Mouse (Mus musculus): ENCODE data around the gene Kcnn3. TPM values are rescaled to one million over a fixed set of nuclear protein-coding genes. Genes with fewer than 3 reads are reported as not detected.
A peak's percentile ranks its signal among the peaks of the same experiment; 100 is the strongest.

Kcnn3 gene
- polyA plus RNA-seq, 2 experiments: 0.03 TPM; not detected in 1

- Histone ChIP-seq H3K9me3 (ENCODE audit: control insufficient read depth, low read length) (no peaks in the 10 kb centered on the region), H3K4me3 (ENCODE audit: insufficient read depth in 1 of 2, low read depth in 2 of 2, low read length in 2 of 2) (no peak overlapping the region), H3K36me3 (replicated peaks; ENCODE audit: control insufficient read depth, insufficient read depth, low read depth) (no peaks in the 10 kb centered on the region), H3K9ac (replicated peaks) (no peak overlapping the region), H3K4me2 (ENCODE audit: low read depth) (peak overlapping the region; percentile 43), H3K4me1 (replicated peaks; ENCODE audit: control insufficient read depth in 2 of 2, insufficient read depth in 2 of 2, low read length in 1 of 2) (peaks cover 28 to 40% of the 10 kb centered on the region in 2 experiments), H3K27me3 (ENCODE audit: control insufficient read depth, insufficient read depth, low read length) (no peaks in the 10 kb centered on the region), H3K27ac (peak overlapping the region; percentile 24)
- DNase-seq (ENCODE audit: low read depth in 3 of 3, low spot score in 3 of 3) (no peak), ATAC-seq (ENCODE audit: insufficient read depth) (peak; percentile 86)
- WGBS (ENCODE audit: insufficient replicate concordance): 8% methylated on average over 7 of the region's 7 CpGs
- TF ChIP-seq CTCF (IDR thresholded peaks at IDR 0.05; ENCODE audit: low read depth): no peak
- TF ChIP-seq EP300 (IDR thresholded peaks at IDR 0.05; ENCODE audit: low read depth): peak; percentile 59
These were observed 49.9 kb downstream of the Kcnn3 start for GRCm38 (mm10) chr3:89569707-89570324.

DNA sequence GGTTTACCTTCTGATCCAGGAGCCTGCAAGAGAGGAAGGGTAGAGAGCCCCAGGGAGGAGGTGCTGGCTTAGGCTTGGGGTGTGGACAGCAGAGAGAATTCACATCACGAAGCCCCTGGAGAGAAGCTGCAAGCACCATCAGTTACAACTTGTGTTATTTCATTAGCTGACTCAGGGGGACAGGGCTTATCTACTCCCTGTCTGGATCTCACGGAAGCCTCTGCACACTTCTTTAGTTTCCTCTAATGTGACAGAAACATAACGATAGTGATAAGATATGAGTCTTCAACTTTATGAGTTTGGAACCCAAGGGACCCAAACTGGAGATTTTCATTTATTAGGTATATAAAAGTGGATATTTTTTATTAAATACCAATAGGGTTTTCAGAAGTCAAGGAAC lies 50.4 kb downstream of the Kcnn3 start:
- TF ChIP-seq CTCF (IDR thresholded peaks at IDR 0.05; ENCODE audit: low read depth): no peak
- peak; percentile 6; the same call in 1 of the 2 replicates for TF ChIP-seq EP300 (IDR thresholded peaks at IDR 0.05; ENCODE audit: low read depth)
- Histone ChIP-seq H3K36me3 (replicated peaks; ENCODE audit: control insufficient read depth, insufficient read depth, low read depth) (no peaks in the 10 kb centered on the region), H3K9me3 (ENCODE audit: control insufficient read depth, low read length) (no peaks in the 10 kb centered on the region), H3K9ac (replicated peaks) (no peak overlapping the region), H3K4me3 (ENCODE audit: insufficient read depth in 1 of 2, low read depth in 2 of 2, low read length in 2 of 2) (no peak overlapping the region), H3K27me3 (ENCODE audit: control insufficient read depth, insufficient read depth, low read length) (no peaks in the 10 kb centered on the region), H3K27ac (peak overlapping the region; percentile 24), H3K4me2 (ENCODE audit: low read depth) (peak overlapping the region; percentile 43), H3K4me1 (replicated peaks; ENCODE audit: control insufficient read depth in 2 of 2, insufficient read depth in 2 of 2, low read length in 1 of 2) (peaks cover 28 to 40% of the 10 kb centered on the region in 2 experiments)
- WGBS (ENCODE audit: insufficient replicate concordance): 4% methylated on average over 3 of the region's 3 CpGs
- ATAC-seq (ENCODE audit: insufficient read depth) (peak; percentile 75), DNase-seq (ENCODE audit: low read depth in 3 of 3, low spot score in 3 of 3) (no peak)

GRCm38 (mm10) chr3:89574260-89574659 lies 54.3 kb downstream of the Kcnn3 start:
- TF ChIP-seq EP300 (IDR thresholded peaks at IDR 0.05; ENCODE audit: low read depth) (no peak), CTCF (IDR thresholded peaks at IDR 0.05; ENCODE audit: low read depth) (peak; percentile 64)
- ATAC-seq (ENCODE audit: insufficient read depth) (no peak), DNase-seq (ENCODE audit: low read depth in 3 of 3, low spot score in 3 of 3) (no peak)
- Histone ChIP-seq H3K9me3 (ENCODE audit: control insufficient read depth, low read length) (no peaks in the 10 kb centered on the region), H3K4me1 (replicated peaks; ENCODE audit: control insufficient read depth in 2 of 2, insufficient read depth in 2 of 2, low read length in 1 of 2) (peaks cover 26 to 48% of the 10 kb centered on the region in 2 experiments), H3K36me3 (replicated peaks; ENCODE audit: control insufficient read depth, insufficient read depth, low read depth) (no peaks in the 10 kb centered on the region), H3K27me3 (ENCODE audit: control insufficient read depth, insufficient read depth, low read length) (no peaks in the 10 kb centered on the region), H3K27ac (no peak overlapping the region), H3K9ac (replicated peaks) (no peak overlapping the region), H3K4me3 (ENCODE audit: insufficient read depth in 1 of 2, low read depth in 2 of 2, low read length in 2 of 2) (no peak overlapping the region), H3K4me2 (ENCODE audit: low read depth) (no peak overlapping the region)
- WGBS (ENCODE audit: insufficient replicate concordance): 50% methylated on average over 2 of the region's 2 CpGs

GRCm38 (mm10) chr3:89576381-89576780 lies 56.4 kb downstream of the Kcnn3 start:
- TF ChIP-seq EP300 (IDR thresholded peaks at IDR 0.05; ENCODE audit: low read depth) (no peak), CTCF (IDR thresholded peaks at IDR 0.05; ENCODE audit: low read depth) (no peak)
- ATAC-seq (ENCODE audit: insufficient read depth): no peak
- Histone ChIP-seq H3K4me1 (replicated peaks; ENCODE audit: control insufficient read depth in 2 of 2, insufficient read depth in 2 of 2, low read length in 1 of 2) (peaks cover 9 to 28% of the 10 kb centered on the region in 2 experiments), H3K36me3 (replicated peaks; ENCODE audit: control insufficient read depth, insufficient read depth, low read depth) (no peaks in the 10 kb centered on the region), H3K9me3 (ENCODE audit: control insufficient read depth, low read length) (no peaks in the 10 kb centered on the region), H3K4me2 (ENCODE audit: low read depth) (no peak overlapping the region), H3K9ac (replicated peaks) (no peak overlapping the region), H3K4me3 (ENCODE audit: insufficient read depth in 1 of 2, low read depth in 2 of 2, low read length in 2 of 2) (no peak overlapping the region), H3K27me3 (ENCODE audit: control insufficient read depth, insufficient read depth, low read length) (no peaks in the 10 kb centered on the region), H3K27ac (no peak overlapping the region)
- no peak for DNase-seq (ENCODE audit: low read depth in 3 of 3, low spot score in 3 of 3)
- 73% methylated on average over 6 of the region's 6 CpGs for WGBS (ENCODE audit: insufficient replicate concordance)

DNA sequence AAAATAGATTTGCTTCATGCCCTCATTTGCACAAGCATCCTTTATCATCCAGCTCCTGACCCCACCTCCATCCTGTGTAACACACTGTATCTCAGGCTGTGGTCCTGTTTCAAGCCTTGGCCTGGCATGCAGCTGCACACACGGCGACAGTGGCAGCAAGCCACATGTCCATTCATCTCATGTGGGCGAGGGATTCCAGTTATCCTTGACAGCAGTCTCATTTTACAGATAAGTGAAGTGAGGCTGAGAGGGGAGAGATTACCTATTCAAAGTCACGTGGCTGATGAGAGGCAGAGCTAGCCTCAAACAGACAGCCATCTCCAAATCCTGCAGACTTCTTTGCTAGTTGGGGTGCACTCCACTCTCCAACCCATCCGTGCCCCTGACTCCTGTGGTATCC lies 57.2 kb downstream of the Kcnn3 start:
- Histone ChIP-seq H3K4me2 (ENCODE audit: low read depth) (no peak overlapping the region), H3K27ac (no peak overlapping the region), H3K9ac (replicated peaks) (no peak overlapping the region), H3K9me3 (ENCODE audit: control insufficient read depth, low read length) (no peaks in the 10 kb centered on the region), H3K4me1 (replicated peaks; ENCODE audit: control insufficient read depth in 2 of 2, insufficient read depth in 2 of 2, low read length in 1 of 2) (peaks cover 9 to 25% of the 10 kb centered on the region in 2 experiments), H3K27me3 (ENCODE audit: control insufficient read depth, insufficient read depth, low read length) (no peaks in the 10 kb centered on the region), H3K4me3 (ENCODE audit: insufficient read depth in 1 of 2, low read depth in 2 of 2, low read length in 2 of 2) (no peak overlapping the region), H3K36me3 (replicated peaks; ENCODE audit: control insufficient read depth, insufficient read depth, low read depth) (no peaks in the 10 kb centered on the region)
- DNase-seq (ENCODE audit: low read depth in 3 of 3, low spot score in 3 of 3) (no peak), ATAC-seq (ENCODE audit: insufficient read depth) (peak; percentile 74)
- TF ChIP-seq CTCF (IDR thresholded peaks at IDR 0.05; ENCODE audit: low read depth) (no peak), EP300 (IDR thresholded peaks at IDR 0.05; ENCODE audit: low read depth) (peak; percentile 69)
- 25% methylated on average over 5 of the region's 5 CpGs for WGBS (ENCODE audit: insufficient replicate concordance)
